Mouse (Mus musculus): ENCODE results near the gene Ly6g5b. TPM values are rescaled to one million over a fixed set of nuclear protein-coding genes. Genes with fewer than 3 reads are reported as not detected.
"Not testable (repeated sequence)": the region's sequence is repeated elsewhere in the genome, so short reads cannot be mapped to it uniquely, and the experiment has no call there.

The Ly6g5b gene
- polyA plus RNA-seq, 1 experiment from 2014 or later = 0.85 TPM

DNA sequence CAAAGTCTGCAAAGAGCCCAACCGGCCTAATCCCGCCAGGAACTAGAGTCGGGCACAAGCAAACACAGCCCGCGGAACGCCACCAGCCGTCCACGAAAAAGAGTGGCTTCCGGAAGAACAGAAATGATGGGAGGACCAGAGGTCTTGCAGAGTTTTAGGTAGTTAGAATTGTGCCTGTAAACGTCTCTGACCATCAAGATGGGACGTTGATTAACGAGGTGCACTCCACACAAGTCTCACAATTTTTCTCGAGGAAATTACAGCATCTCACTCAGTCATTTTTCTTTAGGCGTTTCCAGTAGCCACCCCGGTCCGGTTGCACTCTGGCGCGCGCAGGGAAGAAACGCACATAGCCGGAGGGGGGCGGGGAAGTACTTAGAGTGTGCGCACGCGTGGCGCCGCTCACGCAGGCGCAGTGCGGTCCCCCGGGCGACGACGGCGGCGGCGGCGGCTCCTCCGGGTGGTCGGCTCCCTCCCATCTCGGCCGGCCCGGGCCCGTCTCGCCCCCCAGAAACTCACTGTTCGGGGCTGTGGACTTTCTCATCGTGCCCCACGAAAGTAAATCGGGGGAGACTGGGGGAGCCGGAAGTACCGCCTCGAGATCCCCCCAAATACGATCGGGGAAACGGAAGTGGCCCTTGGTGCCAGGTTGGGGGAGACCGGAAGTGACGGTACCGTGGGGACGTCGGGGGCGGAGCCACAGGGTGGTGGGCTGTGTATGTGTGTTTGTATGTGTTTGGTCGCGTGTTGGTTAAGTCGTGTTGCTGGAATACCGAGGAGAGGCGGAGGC is 19.8 kb upstream of the Ly6g5b start, which contains the start of gene Bag6:
Gene Bag6 (plus strand): TSS at position 378 of the 790 bp plus-strand sequence.
- H3K27me3 ChIP-seq (replicated peaks) = no peaks in the 10 kb centered on the region
- peak within 1 kb of the TSS; percentile 69 for H3K4me2 ChIP-seq (replicated peaks)
- peaks cover 18% of the 10 kb centered on the region for H3K36me3 ChIP-seq
- H3K9ac ChIP-seq = peak within 1 kb of the TSS; percentile 76
- H3K4me1 ChIP-seq (replicated peaks) = peaks cover 10% of the 10 kb centered on the region
- WGBS = under 1% methylated on average over 66 of the region's 66 CpGs
- ATAC-seq = peak; percentile 95
- H3K4me3 ChIP-seq (replicated peaks) = peak within 1 kb of the TSS; percentile 68
- no peaks in the 10 kb centered on the region for H3K9me3 ChIP-seq
- peak within 1 kb of the TSS; percentile 95 for H3K27ac ChIP-seq

DNA sequence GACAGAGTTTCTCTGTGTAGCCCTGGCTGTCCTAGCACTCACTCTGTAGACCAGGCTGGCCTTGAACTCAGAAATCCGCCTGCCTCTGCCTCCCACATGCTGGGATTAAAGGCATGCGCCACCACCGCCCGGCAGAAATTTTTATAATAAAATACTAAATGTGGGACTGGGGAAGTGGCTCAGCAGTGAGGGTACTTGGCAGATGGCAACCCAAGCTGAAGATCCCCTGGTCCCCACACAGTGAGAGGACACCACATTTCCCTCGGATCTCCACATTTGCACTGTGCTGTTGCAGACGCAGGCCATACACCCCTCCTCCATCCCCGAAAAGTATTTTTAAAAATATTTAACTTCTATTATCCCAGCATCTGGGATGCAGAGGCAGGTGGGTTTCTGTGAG is 18.3 kb upstream of the Ly6g5b start:
- Histone ChIP-seq H3K4me1 (replicated peaks) (peaks cover 10% of the 10 kb centered on the region), H3K36me3 (peaks cover 4% of the 10 kb centered on the region), H3K9me3 (no peaks in the 10 kb centered on the region), H3K4me3 (replicated peaks) (no peak overlapping the region), H3K9ac (no peak overlapping the region), H3K4me2 (replicated peaks) (no peak overlapping the region), H3K27me3 (replicated peaks) (no peaks in the 10 kb centered on the region), H3K27ac (no peak overlapping the region)
- no peak for ATAC-seq
- WGBS = 95% methylated on average over 7 of the region's 7 CpGs

DNA sequence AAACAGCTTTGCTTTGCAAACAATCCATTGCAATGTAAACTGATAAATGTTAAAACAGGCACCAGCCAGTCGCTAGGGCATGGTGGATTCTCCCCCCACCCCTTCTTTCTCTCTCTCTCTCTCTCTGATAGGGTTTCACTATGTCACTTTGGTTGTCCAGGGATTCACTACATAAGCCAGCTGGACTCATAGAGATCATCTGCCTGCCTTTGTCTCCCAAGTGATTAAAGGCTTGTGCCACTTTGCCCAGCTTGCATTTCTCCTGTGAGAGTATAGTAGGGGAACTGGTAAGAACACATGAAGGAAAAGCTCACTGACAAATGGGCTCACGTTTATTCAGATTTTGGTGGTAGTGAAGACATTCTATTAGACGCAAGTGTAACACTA is 16.9 kb upstream of the Ly6g5b start:
- Histone ChIP-seq H3K9ac (no peak overlapping the region), H3K4me3 (replicated peaks) (no peak overlapping the region), H3K4me1 (replicated peaks) (peaks cover 14% of the 10 kb centered on the region), H3K4me2 (replicated peaks) (no peak overlapping the region), H3K36me3 (0 out of 2 replicates have a peak, but pooled peaks cover 3% of the 10 kb centered on the region), H3K27me3 (replicated peaks) (no peaks in the 10 kb centered on the region), H3K27ac (no peak overlapping the region), H3K9me3 (no peaks in the 10 kb centered on the region)
- 64% methylated on average over 3 of the region's 3 CpGs for WGBS
- no peak for ATAC-seq

DNA sequence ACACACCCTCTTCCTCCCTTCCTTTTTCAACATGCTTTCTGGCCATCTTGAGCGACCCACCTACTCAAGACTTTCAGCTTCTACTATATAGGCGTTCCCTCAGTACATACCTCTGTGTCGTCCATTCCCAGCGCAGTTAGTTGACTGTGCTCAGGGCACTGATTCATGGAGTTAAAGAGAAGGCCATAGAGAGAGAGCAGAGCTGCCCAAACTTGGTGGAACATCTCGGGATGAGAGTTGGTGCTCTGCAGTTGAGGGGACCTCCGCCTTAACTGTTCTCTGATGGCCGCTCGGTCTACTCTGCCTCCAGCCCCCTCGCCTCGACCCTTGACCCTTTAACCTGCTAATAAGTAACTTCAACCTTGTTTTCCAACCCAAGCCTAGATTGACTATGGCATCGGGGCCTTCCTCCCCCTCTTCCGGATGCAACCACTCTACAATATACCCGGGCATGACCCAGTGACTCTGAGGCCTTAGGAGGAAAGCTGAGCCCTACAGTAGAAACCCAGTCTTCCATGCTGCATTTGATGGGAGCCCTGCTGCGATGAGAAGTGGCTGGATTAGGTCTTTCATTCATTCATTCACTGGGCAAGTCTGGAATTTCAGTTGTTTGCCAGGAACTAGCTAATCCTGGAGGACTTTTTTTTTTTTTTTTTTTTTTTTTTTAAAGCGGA is 16.4 kb upstream of the Ly6g5b start, which contains the start of gene Apom:
Gene Apom (minus strand): TSS at position 551 of the 674 bp plus-strand sequence.
- no peak within 1 kb of the TSS for H3K9ac ChIP-seq
- no peak within 1 kb of the TSS for H3K4me2 ChIP-seq (replicated peaks)
- H3K27ac ChIP-seq = no peak within 1 kb of the TSS

DNA sequence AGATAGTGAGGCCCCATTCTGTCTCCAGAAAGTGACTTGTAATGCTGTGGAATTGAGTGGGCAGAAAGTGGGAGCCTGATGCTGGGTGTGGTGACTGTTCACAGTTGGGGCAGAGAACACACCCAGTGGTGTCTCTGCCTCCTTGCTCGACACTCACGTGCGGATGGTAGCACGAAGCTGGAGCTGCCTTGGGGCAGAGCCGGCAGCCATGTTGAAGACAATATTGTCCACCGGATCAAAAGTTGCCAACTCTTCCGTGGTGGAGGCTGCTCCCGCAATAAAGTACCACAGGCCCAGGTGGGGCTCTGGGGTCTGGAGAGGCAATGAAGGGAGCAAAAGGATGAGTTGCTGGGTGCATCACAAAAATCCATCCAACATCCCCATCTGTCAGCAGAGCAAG is 15.8 kb upstream of the Ly6g5b start:
- Histone ChIP-seq H3K4me1 (replicated peaks) (peaks cover 14% of the 10 kb centered on the region), H3K4me2 (replicated peaks) (no peak overlapping the region), H3K9me3 (no peaks in the 10 kb centered on the region), H3K9ac (no peak overlapping the region), H3K4me3 (replicated peaks) (no peak overlapping the region), H3K27ac (no peak overlapping the region), H3K36me3 (0 out of 2 replicates have a peak, but pooled peaks cover 3% of the 10 kb centered on the region), H3K27me3 (replicated peaks) (no peaks in the 10 kb centered on the region)
- no peak for ATAC-seq
- 85% methylated on average over 8 of the region's 8 CpGs for WGBS

More for the DNA sequence above, 16.4 kb upstream of the Ly6g5b start, which contains the start of gene Apom:
- 69% methylated on average over 15 of the region's 15 CpGs for WGBS
- H3K27me3 ChIP-seq (replicated peaks) = no peaks in the 10 kb centered on the region
- no peak for ATAC-seq
- no peaks in the 10 kb centered on the region for H3K9me3 ChIP-seq
- no peak within 1 kb of the TSS for H3K4me3 ChIP-seq (replicated peaks)
- 0 out of 2 replicates have a peak, but pooled peaks cover 3% of the 10 kb centered on the region for H3K36me3 ChIP-seq
- H3K4me1 ChIP-seq (replicated peaks) = peaks cover 18% of the 10 kb centered on the region

DNA sequence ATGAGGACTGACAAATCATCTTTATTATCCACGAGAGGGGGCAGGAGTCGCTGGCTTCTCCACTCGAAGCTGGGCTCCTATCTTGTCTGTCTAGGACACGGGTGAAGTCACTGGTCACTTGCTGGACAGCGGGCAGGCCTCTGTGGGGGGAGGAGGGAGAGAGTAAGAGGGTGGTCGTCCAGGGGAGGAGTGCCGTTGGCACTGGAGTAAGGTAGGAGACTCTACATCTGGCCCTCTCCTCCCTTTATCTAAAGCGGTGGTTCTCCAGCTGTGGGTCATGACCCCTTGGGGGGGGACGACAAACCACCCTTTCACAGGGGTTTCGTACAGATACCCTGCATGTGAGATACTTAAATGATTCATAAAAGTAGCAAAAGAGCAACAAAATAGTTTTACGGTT is 13.8 kb upstream of the Ly6g5b start:
- Histone ChIP-seq H3K4me2 (replicated peaks) (no peak overlapping the region), H3K9me3 (no peaks in the 10 kb centered on the region), H3K36me3 (0 out of 2 replicates have a peak, but pooled peaks cover 3% of the 10 kb centered on the region), H3K4me1 (replicated peaks) (peaks cover 24% of the 10 kb centered on the region), H3K9ac (no peak overlapping the region), H3K4me3 (replicated peaks) (no peak overlapping the region), H3K27me3 (replicated peaks) (no peaks in the 10 kb centered on the region), H3K27ac (no peak overlapping the region)
- WGBS = 72% methylated on average over 11 of the region's 11 CpGs
- no peak for ATAC-seq

DNA sequence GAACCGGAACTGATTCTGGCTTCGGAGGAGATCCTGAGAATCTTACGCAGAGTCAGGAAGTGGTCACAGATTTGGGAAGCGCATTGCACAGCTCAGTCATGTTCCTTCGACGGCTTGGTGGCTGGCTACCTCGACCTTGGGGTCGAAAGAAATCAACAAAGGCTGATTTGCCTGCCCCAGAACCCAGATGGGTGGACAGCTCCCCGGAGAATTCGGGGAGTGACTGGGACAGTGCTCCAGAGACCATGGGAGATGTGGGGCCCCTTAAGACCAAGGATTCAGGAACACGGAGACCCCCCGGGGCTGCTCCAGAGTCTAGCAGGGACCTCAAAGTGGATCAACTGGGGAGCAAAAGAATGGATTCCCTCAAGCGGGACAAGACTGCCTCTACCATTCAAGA is 11.8 kb upstream of the Ly6g5b start:
- H3K4me1 ChIP-seq (replicated peaks) = peaks cover 27% of the 10 kb centered on the region
- no peaks in the 10 kb centered on the region for H3K9me3 ChIP-seq
- 0 out of 2 replicates have a peak overlapping the region, but pooled peaks have one; percentile 78 for H3K27ac ChIP-seq
- no peak for ATAC-seq
- H3K4me3 ChIP-seq (replicated peaks) = peak overlapping the region; percentile 56
- peak overlapping the region; percentile 79 for H3K4me2 ChIP-seq (replicated peaks)
- 0 out of 2 replicates have a peak, but pooled peaks cover 3% of the 10 kb centered on the region for H3K36me3 ChIP-seq
- H3K9ac ChIP-seq = peak overlapping the region; percentile 57
- WGBS = 59% methylated on average over 13 of the region's 13 CpGs
- no peaks in the 10 kb centered on the region for H3K27me3 ChIP-seq (replicated peaks)

DNA sequence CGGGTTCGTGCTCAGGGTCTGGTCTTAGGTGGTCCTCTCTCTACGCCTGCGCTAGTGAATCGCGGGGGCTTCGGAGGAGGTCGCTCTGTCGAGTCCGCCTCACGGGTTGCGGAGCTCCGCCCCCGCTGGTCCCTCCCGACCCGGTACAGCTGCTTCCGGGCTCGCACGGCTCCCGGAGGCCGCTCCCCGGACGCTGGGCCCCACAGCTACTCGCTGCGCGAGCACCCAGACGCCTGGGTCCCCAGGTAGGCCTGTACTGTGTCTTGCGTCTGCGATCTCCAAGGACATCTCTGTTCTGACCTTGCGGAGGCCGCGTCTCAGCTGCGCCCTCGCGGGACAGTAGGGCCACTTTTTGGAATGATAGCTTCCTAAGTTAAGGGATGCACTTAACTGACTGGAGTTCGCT is 11.0 kb upstream of the Ly6g5b start, which contains the start of gene D17H6S53E:
Gene D17H6S53E (plus strand): TSS at position 168 of the 406 bp plus-strand sequence.
- WGBS = under 1% methylated on average over 36 of the region's 36 CpGs
- Histone ChIP-seq H3K9me3 (no peaks in the 10 kb centered on the region), H3K36me3 (0 out of 2 replicates have a peak, but pooled peaks cover 3% of the 10 kb centered on the region), H3K27ac (peak within 1 kb of the TSS; percentile 78), H3K4me1 (replicated peaks) (peaks cover 27% of the 10 kb centered on the region), H3K27me3 (replicated peaks) (no peaks in the 10 kb centered on the region), H3K9ac (peak within 1 kb of the TSS; percentile 57), H3K4me2 (replicated peaks) (peak within 1 kb of the TSS; percentile 79), H3K4me3 (replicated peaks) (peak within 1 kb of the TSS; percentile 56)
- peak; percentile 73 for ATAC-seq

DNA sequence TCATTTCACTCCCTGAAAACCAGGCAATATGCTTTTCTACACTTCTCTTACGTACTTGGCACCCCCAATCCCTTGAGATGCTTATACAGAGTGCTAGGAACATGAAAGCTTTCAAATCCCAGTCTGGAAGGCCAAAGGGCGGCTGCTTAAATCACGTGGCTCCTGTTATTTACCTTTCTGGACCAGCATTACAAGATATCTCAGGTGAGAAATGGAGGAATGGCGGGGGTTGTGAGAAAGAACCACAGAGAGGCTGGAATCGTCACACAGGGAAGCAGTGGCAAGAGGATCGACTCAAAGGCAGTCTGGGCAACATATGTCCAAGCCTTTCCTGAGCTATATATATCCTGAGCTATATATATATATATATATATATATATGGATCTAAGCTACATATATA is 10.3 kb upstream of the Ly6g5b start:
- Histone ChIP-seq H3K4me1 (replicated peaks) (peaks cover 27% of the 10 kb centered on the region), H3K36me3 (0 out of 2 replicates have a peak, but pooled peaks cover 3% of the 10 kb centered on the region), H3K9me3 (no peaks in the 10 kb centered on the region), H3K27ac (peak overlapping the region; percentile 78), H3K9ac (peak overlapping the region; percentile 57), H3K4me2 (replicated peaks) (peak overlapping the region; percentile 79), H3K4me3 (replicated peaks) (peak overlapping the region; percentile 56), H3K27me3 (replicated peaks) (no peaks in the 10 kb centered on the region)
- no peak for ATAC-seq
- 23% methylated on average over 6 of the region's 6 CpGs for WGBS

DNA sequence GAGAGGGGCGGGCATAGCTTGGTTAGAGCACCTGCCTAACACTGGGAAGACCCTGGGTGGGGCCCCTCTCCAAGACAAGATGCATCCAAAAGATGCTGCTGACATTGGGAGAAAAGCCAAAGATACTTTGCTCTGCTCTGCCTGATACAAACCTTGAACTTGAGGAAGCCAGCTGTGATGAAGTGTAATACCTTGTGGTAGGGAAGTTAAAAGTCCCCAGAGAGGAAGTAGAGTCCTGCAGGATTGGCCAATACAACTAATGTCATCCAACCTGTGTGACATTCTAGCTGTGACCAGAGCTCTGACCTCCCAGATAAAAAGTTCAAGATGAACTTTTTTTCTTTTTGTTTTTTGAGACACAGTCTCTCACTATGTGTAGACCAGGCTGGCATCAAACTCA is 9.9 kb upstream of the Ly6g5b start:
- no peaks in the 10 kb centered on the region for H3K9me3 ChIP-seq
- H3K4me3 ChIP-seq (replicated peaks) = no peak overlapping the region
- H3K4me2 ChIP-seq (replicated peaks) = peak overlapping the region; percentile 79
- 0 out of 2 replicates have a peak, but pooled peaks cover 3% of the 10 kb centered on the region for H3K36me3 ChIP-seq
- H3K9ac ChIP-seq = 0 out of 2 replicates have a peak overlapping the region, but pooled peaks have one; percentile 57
- peak overlapping the region; percentile 78 for H3K27ac ChIP-seq
- H3K4me1 ChIP-seq (replicated peaks) = peaks cover 30% of the 10 kb centered on the region
- ATAC-seq = no peak
- 85% methylated on average over 1 of the region's 1 CpGs for WGBS
- H3K27me3 ChIP-seq (replicated peaks) = no peaks in the 10 kb centered on the region

DNA sequence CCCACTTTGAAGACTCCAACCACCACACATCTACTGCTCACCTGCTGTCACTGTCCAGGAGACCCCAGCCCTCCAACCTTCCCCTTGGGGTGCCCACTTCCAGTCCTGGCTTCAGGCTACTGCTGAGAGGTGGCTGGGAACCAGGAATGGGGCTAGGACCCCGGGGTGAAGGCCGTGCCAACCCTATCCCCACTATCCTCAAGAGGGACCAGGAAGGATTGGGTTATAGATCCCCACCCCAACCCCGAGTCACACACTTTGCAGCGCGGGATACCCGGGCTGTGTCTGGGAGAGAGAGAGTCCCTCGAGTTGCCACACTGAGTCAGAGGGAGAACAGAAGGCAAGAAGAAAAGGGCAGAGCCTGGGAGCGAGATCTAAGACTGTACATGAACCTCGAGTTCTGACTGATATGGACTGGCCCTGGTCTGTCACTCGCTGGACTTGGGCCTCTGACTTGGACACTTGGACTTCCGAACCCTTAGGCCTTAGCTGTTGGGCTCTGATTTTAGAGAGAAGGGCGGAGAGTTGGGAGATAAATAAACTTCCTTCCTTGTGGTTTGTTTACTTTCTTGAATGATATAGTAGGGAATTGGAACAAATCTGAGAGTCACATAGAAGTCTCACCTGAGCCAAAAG is 9.2 kb upstream of the Ly6g5b start:
- H3K36me3 ChIP-seq; H3K4me2 ChIP-seq (replicated peaks); ATAC-seq; H3K9me3 ChIP-seq; H3K27me3 ChIP-seq (replicated peaks); H3K4me3 ChIP-seq (replicated peaks); H3K9ac ChIP-seq: not testable (repeated sequence)
- Histone ChIP-seq H3K4me1 (replicated peaks) (peaks cover 35% of the 10 kb centered on the region), H3K27ac (0 out of 2 replicates have a peak overlapping the region, but pooled peaks have one; percentile 78)
- WGBS = 83% methylated on average over 12 of the region's 12 CpGs

DNA sequence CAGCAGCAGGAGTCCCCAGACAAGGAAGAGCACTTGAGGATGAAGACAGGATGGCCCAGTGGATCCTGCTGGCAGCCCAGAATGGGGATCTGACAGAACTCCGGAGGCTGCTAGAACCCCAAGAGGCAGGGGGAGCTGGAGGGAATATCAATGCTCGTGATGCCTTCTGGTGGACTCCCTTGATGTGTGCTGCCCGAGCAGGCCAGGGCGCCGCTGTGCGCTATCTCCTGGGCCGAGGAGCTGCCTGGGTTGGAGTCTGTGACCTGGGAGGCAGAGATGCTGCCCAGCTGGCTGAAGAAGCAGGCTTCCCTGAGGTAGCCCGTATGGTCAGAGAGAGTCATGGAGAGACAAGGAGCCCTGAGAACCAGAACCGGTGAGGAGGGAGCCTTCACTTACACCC is 8.1 kb upstream of the Ly6g5b start:
- H3K9me3 ChIP-seq; H3K9ac ChIP-seq; H3K4me2 ChIP-seq (replicated peaks); H3K4me3 ChIP-seq (replicated peaks); H3K27ac ChIP-seq; ATAC-seq; H3K27me3 ChIP-seq (replicated peaks): not testable (repeated sequence)
- 95% methylated on average over 9 of the region's 9 CpGs for WGBS
- Histone ChIP-seq H3K36me3 (peaks cover 12% of the 10 kb centered on the region), H3K4me1 (replicated peaks) (peaks cover 35% of the 10 kb centered on the region)
